Mouse (Mus musculus): ENCODE results near the gene Slc16a12. TPM values are rescaled to one million over a fixed set of nuclear protein-coding genes. Genes with fewer than 3 reads are reported as not detected.
A peak's percentile ranks its signal among the peaks of the same experiment; 100 is the strongest.
"Not testable (repeated sequence)": the region's sequence is repeated elsewhere in the genome, so short reads cannot be mapped to it uniquely, and the experiment has no call there.

Gene Slc16a12
- polyA plus RNA-seq, 1 experiment, result 3.8 TPM

DNA sequence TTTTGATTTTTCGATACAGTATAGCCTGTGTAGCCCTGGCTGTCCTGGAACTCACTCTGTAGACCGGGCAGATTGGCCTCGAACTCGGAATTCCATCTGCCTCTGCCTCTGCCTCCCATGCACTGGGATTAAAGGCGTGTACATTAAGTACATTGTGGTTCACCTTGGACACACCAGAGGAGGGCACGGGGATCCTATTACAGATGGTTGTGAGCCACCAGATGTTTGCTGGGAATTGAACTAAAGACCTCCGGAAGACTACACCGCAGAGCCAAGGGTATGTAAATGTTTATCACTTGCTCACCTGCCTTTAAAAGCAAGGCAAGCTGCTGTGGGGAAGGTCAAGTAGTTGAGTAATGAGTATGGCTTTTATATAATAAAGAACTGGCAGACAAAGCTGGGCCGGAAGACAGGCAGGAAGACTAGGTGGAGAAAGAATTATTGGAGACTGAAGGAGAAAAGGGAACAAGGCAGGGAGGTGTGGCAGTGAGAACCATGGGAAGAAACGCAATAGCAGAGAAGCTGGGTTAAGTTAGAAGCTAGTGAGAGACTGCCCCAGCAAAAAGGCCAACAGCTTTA lies 91.8 kb downstream of the Slc16a12 start:
- TF ChIP-seq POLR2A (IDR thresholded peaks at IDR 0.05; ENCODE audit: low read depth, low read length), result no peak
- H3K27ac ChIP-seq (ENCODE audit: insufficient read depth, low read length), result no peak overlapping the region
- H3K4me3 ChIP-seq (ENCODE audit: insufficient read depth, low read length), result no peak overlapping the region
- no peaks in the 10 kb centered on the region for H3K4me1 ChIP-seq (ENCODE audit: control insufficient read depth, insufficient read depth, low read length)

DNA sequence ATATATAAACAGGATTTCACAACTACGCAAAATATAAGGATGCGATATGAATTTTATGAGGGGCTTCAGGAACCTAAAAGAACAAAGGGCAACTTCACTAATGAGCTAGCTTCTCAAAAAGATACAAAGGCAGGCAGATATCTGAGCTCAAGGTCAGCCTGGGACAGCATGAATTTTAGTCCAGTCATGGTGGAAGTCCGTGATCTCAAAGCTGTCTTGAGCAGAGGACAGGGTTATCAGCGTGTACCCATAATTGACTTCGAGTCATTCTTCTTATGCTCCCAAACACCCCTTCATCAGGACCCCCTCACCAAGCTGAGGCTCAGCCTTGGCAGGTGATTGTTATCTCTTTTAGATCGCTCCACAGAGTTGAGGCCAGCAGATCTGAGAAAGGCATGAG lies 96.1 kb downstream of the Slc16a12 start:
- H3K4me3 ChIP-seq (ENCODE audit: insufficient read depth, low read length), result no peak overlapping the region
- H3K27ac ChIP-seq (ENCODE audit: insufficient read depth, low read length), result no peak overlapping the region
- H3K4me1 ChIP-seq (ENCODE audit: control insufficient read depth, insufficient read depth, low read length), result no peaks in the 10 kb centered on the region
- TF ChIP-seq POLR2A (IDR thresholded peaks at IDR 0.05; ENCODE audit: low read depth, low read length) (no peak), CTCF (IDR thresholded peaks at IDR 0.05; ENCODE audit: borderline replicate concordance, insufficient read depth, low read length) (no peak)

DNA sequence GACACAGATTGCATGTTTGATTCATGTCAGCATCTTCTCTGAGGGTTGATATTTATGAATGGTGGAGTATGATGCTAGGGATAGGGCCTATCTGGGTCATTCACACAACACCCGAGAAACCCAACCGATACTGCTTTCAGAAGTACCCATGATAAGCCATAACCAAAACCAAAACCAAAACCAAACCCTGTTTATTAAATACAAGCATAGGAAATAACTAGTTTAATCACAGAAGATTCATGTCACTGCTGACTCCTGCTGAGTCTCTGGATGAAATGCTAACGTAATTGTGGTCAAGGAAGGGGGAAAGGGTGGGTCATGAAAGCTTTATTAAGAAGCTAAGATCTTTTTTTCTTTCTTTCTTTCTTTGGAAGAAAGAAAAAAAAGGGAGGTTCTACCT lies 96.8 kb downstream of the Slc16a12 start:
- H3K4me1 ChIP-seq (ENCODE audit: control insufficient read depth, insufficient read depth, low read length), result no peaks in the 10 kb centered on the region
- H3K27ac ChIP-seq (ENCODE audit: insufficient read depth, low read length), result no peak overlapping the region
- H3K4me3 ChIP-seq (ENCODE audit: insufficient read depth, low read length), result no peak overlapping the region
- no peak for TF ChIP-seq CTCF (IDR thresholded peaks at IDR 0.05; ENCODE audit: borderline replicate concordance, insufficient read depth, low read length)
- no peak for TF ChIP-seq POLR2A (IDR thresholded peaks at IDR 0.05; ENCODE audit: low read depth, low read length)

DNA sequence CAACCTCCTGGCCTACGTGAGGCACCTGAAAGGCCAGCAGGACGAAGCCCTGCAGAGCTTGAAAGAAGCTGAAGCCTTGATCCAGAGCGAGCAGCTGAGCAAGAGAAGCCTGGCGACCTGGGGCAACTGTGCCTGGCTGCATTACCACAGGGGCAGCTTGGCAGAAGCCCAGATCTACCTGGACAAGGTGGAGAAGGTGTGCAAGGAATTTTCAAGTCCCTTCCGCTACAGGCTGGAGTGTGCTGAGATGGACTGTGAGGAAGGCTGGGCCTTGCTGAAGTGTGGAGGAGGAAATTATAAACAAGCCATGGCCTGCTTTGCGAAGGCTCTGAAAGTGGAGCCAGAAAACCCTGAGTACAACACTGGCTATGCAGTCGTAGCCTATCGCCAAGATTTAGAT lies 99.5 kb downstream of the Slc16a12 start:
- not testable (repeated sequence) for H3K4me1 ChIP-seq (ENCODE audit: control insufficient read depth, insufficient read depth, low read length); H3K27ac ChIP-seq (ENCODE audit: insufficient read depth, low read length)

DNA sequence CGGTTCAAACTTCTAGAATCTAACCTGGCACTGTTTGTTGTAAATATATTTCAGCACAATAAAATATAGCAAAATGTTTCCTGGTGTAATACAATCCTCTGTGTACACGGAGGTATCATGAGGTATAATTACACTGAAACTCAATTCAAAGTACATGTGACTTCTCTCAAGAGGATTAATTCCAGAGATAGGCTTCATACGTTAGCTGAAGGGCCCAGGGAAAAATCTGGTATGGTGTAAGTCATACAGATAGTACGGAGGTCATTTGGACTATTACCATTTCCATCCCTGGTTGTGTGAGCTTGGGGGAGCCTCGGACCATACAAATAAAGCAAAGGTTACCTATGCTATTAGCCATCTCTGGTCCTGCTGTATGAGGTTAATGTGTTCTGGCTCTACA lies 104.5 kb downstream of the Slc16a12 start:
- Histone ChIP-seq H3K4me3 (ENCODE audit: insufficient read depth, low read length) (no peak overlapping the region), H3K4me1 (ENCODE audit: control insufficient read depth, insufficient read depth, low read length) (no peaks in the 10 kb centered on the region; the same call in 1 of the 2 replicates), H3K27ac (ENCODE audit: insufficient read depth, low read length) (no peak overlapping the region)
- no peak for TF ChIP-seq CTCF (IDR thresholded peaks at IDR 0.05; ENCODE audit: borderline replicate concordance, insufficient read depth, low read length)
- no peak for TF ChIP-seq POLR2A (IDR thresholded peaks at IDR 0.05; ENCODE audit: low read depth, low read length)

More for the DNA sequence above, 99.5 kb downstream of the Slc16a12 start:
- not testable (repeated sequence) for H3K4me3 ChIP-seq (ENCODE audit: insufficient read depth, low read length)

DNA sequence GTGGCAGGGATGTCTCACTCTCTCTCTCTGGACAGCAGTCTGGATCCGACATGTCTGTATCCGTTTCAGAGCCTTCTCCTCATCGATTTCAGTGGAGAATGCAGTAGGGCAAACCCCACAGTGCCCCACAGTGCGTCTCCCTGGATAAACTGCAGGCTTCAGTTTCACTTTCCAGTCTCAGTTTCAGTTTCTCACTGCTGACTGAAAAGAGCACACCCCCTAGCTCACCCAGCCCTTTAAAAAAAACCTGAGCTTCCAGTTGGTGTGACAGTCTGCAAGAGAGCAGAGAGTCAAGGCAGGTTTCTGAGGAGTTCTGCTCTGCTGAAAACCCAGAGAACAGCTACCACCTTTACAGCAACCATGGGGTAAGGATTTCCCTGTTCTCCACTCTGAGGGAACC lies 106.5 kb downstream of the Slc16a12 start, which contains the start of the genes Ifit1bl2 and Ifit1:
Ifit1bl2 (minus strand) TSS at position 121 of the 400 bp plus-strand sequence.
Ifit1 (plus strand) TSS at position 249 of the 400 bp plus-strand sequence.
- peak within 1 kb of the TSS; percentile 18; the same call in 1 of the 2 replicates for H3K4me3 ChIP-seq (ENCODE audit: insufficient read depth, low read length)
- H3K4me1 ChIP-seq (ENCODE audit: control insufficient read depth, insufficient read depth, low read length), result no peaks in the 10 kb centered on the region; the same call in 1 of the 2 replicates
- no peak within 1 kb of the TSS for H3K27ac ChIP-seq (ENCODE audit: insufficient read depth, low read length)
- no peak; the same call in 1 of the 2 replicates for TF ChIP-seq POLR2A (IDR thresholded peaks at IDR 0.05; ENCODE audit: low read depth, low read length)
- no peak for TF ChIP-seq CTCF (IDR thresholded peaks at IDR 0.05; ENCODE audit: borderline replicate concordance, insufficient read depth, low read length)

DNA sequence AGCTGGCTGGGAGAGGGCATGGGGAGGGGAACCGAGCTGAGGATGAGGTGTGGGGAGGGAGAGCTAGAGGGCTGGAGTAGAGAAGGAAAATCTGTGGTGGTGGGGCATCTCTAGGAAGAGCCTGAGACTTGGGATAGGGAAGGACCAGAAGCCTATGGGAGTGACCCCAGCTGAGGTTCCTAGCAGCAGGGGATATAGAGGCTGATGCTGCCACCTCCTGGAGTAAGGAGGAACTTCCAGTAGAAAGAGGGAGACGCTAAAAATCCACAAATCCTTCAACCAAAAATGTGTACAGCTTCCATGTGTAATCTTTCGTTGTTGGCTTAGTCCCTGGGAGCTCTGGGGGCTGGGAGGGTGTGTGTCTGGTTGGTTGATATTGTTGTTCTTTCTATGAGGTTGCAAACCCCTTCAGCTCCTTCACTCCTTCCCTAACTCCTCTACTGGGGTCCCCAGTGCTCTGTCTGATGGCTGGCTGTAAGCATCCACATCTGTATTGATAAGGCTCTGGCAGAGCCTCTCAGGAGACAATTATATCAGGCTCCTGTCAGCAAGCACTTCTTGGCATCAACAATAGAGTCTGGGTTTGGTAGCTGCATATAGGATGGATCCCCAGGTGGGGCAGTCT lies 110.0 kb downstream of the Slc16a12 start:
- TF ChIP-seq CTCF (IDR thresholded peaks at IDR 0.05; ENCODE audit: borderline replicate concordance, insufficient read depth, low read length) (no peak), POLR2A (IDR thresholded peaks at IDR 0.05; ENCODE audit: low read depth, low read length) (no peak)
- H3K4me1 ChIP-seq (ENCODE audit: control insufficient read depth, insufficient read depth, low read length), result no peaks in the 10 kb centered on the region; the same call in 1 of the 2 replicates
- H3K4me3 ChIP-seq (ENCODE audit: insufficient read depth, low read length), result no peak overlapping the region
- H3K27ac ChIP-seq (ENCODE audit: insufficient read depth, low read length), result no peak overlapping the region

DNA sequence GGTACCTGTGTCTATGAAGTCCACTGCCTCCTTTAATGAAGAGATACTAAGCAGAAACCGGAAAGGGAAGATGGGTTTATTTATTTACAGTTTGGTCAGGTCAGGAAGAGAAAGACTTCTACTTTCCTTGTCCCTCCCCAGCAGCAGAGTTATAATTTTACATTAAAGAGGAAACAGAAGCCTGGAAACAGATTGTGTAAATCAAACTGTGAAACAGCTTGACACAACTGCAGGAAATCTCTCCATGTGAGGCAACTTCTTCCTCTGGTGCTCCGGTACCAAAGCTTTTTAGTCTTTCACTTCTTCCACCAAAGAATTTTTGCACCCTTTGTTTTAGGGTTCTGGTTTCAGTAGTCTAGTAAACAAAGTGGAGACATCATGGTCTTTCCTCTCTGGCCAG lies 113.6 kb downstream of the Slc16a12 start:
- TF ChIP-seq POLR2A (IDR thresholded peaks at IDR 0.05; ENCODE audit: low read depth, low read length) (no peak), CTCF (IDR thresholded peaks at IDR 0.05; ENCODE audit: borderline replicate concordance, insufficient read depth, low read length) (no peak)
- Histone ChIP-seq H3K4me1 (ENCODE audit: control insufficient read depth, insufficient read depth, low read length) (no peaks in the 10 kb centered on the region), H3K27ac (ENCODE audit: insufficient read depth, low read length) (no peak overlapping the region), H3K4me3 (ENCODE audit: insufficient read depth, low read length) (no peak overlapping the region)

DNA sequence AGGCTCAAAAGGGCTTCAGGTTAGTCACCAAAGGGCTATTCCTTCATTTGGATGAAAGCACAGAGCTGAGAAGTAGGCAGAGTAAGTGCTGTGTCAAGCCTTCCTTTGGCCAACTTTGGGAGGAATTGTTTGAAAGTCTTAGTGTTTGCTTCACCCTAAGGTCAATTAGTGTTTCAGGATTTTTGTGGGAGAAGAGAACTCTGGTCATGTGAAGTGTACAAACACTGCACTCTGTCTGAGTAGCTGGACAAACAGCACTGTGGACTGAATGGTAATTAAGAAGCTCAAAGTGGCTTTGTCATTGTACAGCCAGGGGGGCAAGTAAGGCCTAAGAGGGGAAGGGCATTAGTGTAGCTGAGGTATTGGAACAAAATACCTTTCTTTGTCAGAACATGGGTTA lies 115.6 kb downstream of the Slc16a12 start:
- no peak overlapping the region for H3K27ac ChIP-seq (ENCODE audit: insufficient read depth, low read length)
- H3K4me3 ChIP-seq (ENCODE audit: insufficient read depth, low read length), result no peak overlapping the region
- TF ChIP-seq POLR2A (IDR thresholded peaks at IDR 0.05; ENCODE audit: low read depth, low read length) (no peak), CTCF (IDR thresholded peaks at IDR 0.05; ENCODE audit: borderline replicate concordance, insufficient read depth, low read length) (no peak)
- H3K4me1 ChIP-seq (ENCODE audit: control insufficient read depth, insufficient read depth, low read length), result no peaks in the 10 kb centered on the region

DNA sequence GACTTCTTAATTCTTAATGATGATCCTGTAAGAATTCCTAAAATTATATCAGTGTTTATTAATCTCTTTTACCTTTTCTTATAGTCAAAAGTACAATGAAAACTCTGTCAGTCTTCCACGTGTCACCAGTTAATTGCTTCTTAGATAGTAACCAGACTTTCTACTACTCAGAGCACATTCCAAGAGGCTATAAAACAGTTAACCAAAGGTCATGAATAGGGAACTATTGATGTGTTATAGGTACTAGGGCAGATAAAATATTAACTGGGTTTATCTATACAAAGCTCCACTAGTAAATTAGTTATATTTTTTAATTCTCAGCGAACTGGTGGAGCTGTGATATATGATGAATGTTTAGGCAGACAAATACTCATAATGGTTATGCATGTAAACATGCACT lies 119.6 kb downstream of the Slc16a12 start:
- TF ChIP-seq CTCF (IDR thresholded peaks at IDR 0.05; ENCODE audit: borderline replicate concordance, insufficient read depth, low read length), result no peak
- no peak for TF ChIP-seq POLR2A (IDR thresholded peaks at IDR 0.05; ENCODE audit: low read depth, low read length)
- Histone ChIP-seq H3K4me3 (ENCODE audit: insufficient read depth, low read length) (no peak overlapping the region), H3K27ac (ENCODE audit: insufficient read depth, low read length) (no peak overlapping the region), H3K4me1 (ENCODE audit: control insufficient read depth, insufficient read depth, low read length) (no peaks in the 10 kb centered on the region)

Measured in embryonic fibroblast, embryonic 13.5 days (primary cell).